Comparison of ENCODE assay signal across 8 mouse cellular contexts in genomic region chr10:39959761-39960440, GRCm38 (mm10). TPM values are rescaled to one million over a fixed set of nuclear protein-coding genes. Genes with fewer than 3 reads are reported as not detected.
DNase-seq lines count a peak whose midpoint lies in the region; ATAC-seq lines count a peak whose summit lies in the region.

Gene Mfsd4b3, minus strand, starts transcription at chr10:39960153.

- peak within 1 kb of the TSS; percentile 64 for H3K4me3 ChIP-seq in lung, embryonic 16.5 days (ENCODE audit: low read length)

- H3K27me3 ChIP-seq in lung, embryonic 16.5 days (ENCODE audit: control insufficient read depth, insufficient read depth, low read depth, low read length) = no peaks in the 10 kb centered on the region

- no peaks in the 10 kb centered on the region for H3K9me3 ChIP-seq in lung, embryonic 16.5 days (ENCODE audit: control insufficient read depth, low read length)

- H3K27ac ChIP-seq in lung, embryonic 16.5 days (ENCODE audit: low read length) = peak within 1 kb of the TSS; percentile 57

- peak; percentile 96 for DNase-seq in MEL-GATA-1-ER (ENCODE audit: extremely low read depth, low read depth)
- peak; percentile 78 for DNase-seq in cerebellum, adult 8-10 months
- DNase-seq in forelimb bud, embryonic 11.5 days (ENCODE audit: low read depth, low spot score) = peak; percentile 93
- peak; percentile 93 for DNase-seq in layer of hippocampus, adult 9-10 months (ENCODE audit: low spot score)
- peak; percentile 66 for DNase-seq in ovary, postnatal 10 days (ENCODE audit: low spot score)
- DNase-seq in thymus, postnatal 10 days (ENCODE audit: low spot score in 2 of 2) = peak; percentile 91 to 92

- no peaks in the 10 kb centered on the region for H3K36me3 ChIP-seq in lung, embryonic 16.5 days (ENCODE audit: control insufficient read depth, insufficient read depth, low read length)

- peaks cover 6% of the 10 kb centered on the region; the same call in 1 of the 2 replicates for H3K4me1 ChIP-seq in lung, embryonic 16.5 days (replicated peaks; ENCODE audit: control insufficient read depth, insufficient read depth, low read length)

- WGBS in lung, embryonic 16.5 days = 1% methylated on average over 38 of the region's 38 CpGs

- ATAC-seq in hematopoietic stem cell, adult 5-6 weeks (replicated peaks in 1 of 2; ENCODE audit: insufficient read depth in 1 of 2, low FRiP score in 2 of 2, low TSS enrichment in 1 of 2, low read depth in 1 of 2, poor library complexity in 2 of 2, severe bottlenecking in 2 of 2) = peak; percentile 98 to 99
- ATAC-seq in lung, embryonic 16.5 days (ENCODE audit: low read depth) = peak; percentile 100

- H3K9ac ChIP-seq in lung, embryonic 16.5 days (ENCODE audit: low read length) = peak within 1 kb of the TSS; percentile 68

- peak within 1 kb of the TSS; percentile 99 for H3K4me2 ChIP-seq in lung, embryonic 16.5 days (ENCODE audit: low read depth, low read length)

RNA-seq across cellular contexts. Expression of gene Mfsd4b3, which starts in this region (rescaled TPM):
- total RNA-seq in hematopoietic stem cell, adult 5-6 weeks (2017) = not detected in 2 replicates
- 0.40 and 0.48 TPM in 2 replicates for polyA plus RNA-seq in lung, embryonic 16.5 days (2015; fragmentation: Nextera tagmentation; extraction: Ambion mirVana)

Comparison
In these comparisons a context has a peak if more than half of its experiments do, and no peak if none do; other contexts are left out.
1. Peak in every context shown above with its lines: DNase-seq, ATAC-seq, H3K4me3 ChIP-seq and H3K27ac ChIP-seq.
2. Peak in ATAC-seq in hematopoietic stem cell, adult 5-6 weeks; RNA of the gene not detected or under 1 TPM.
3. Peak in ATAC-seq, H3K4me3 ChIP-seq, H3K27ac ChIP-seq, H3K9ac ChIP-seq and H3K4me2 ChIP-seq in lung, embryonic 16.5 days; RNA of the gene not detected or under 1 TPM.